Mouse (Mus musculus): ENCODE measurements at regions not wholly inside any gene's neighbourhood (a gene's known extent, or its start where the extent isn't known, plus 50 kb on each side); places are given as distances from the start of the nearest gene placed in this dataset.

DNA sequence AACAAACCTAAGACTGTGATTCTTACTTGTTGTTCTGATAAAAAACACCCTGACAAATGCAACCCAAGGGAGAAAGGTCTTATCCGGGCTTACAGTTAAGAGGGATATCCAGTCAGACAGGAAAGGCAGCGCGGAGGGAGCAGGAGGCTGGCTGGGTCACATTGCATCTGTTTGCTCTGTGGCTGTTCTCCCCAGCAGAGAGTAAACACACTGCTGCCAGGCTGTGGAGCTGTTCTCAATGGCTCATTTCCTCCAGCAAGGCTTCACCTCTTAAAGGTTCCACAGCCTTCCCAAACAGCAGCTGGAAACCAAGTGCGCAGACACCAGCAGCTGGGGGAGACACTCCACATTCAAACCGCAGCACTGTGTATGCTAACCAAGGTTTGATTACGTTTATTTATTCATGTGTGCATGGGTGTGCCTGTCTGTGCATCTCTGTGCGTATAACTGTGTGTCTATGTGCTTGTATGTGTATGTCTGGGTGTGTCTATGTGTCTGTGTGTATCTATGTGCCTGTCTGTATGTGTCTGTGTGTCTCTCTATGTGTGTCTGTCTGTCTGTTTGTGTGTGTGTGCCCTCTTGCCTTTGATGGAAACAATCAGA is 179.2 kb upstream of the Ipo5 start:
- Histone ChIP-seq H3ac (ENCODE audit: control insufficient read depth, insufficient read length) (no peak overlapping the region), H3K4me3 (no peak overlapping the region), H3K79me2 (ENCODE audit: control insufficient read depth, insufficient read depth) (no peaks in the 10 kb centered on the region), H3K36me3 (ENCODE audit: control insufficient read depth, insufficient read depth) (no peaks in the 10 kb centered on the region), H3K27me3 (ENCODE audit: control insufficient read depth, insufficient read depth, insufficient read length) (peaks cover 10% of the 10 kb centered on the region), H3K4me2 (ENCODE audit: low read depth) (no peak overlapping the region)
- TF ChIP-seq TCF12 (IDR thresholded peaks at IDR 0.05; ENCODE audit: insufficient read depth, poor library complexity, severe bottlenecking) = no peak
- no peak for TF ChIP-seq MYOG (IDR thresholded peaks at IDR 0.05; ENCODE audit: control insufficient read depth in 1 of 3, insufficient read depth in 1 of 3, insufficient read length in 2 of 3, low read depth in 2 of 3)
- no peak for TF ChIP-seq POLR2AphosphoS2 (IDR thresholded peaks at IDR 0.05; ENCODE audit: insufficient read length, low read depth)
- TF ChIP-seq CEBPB (IDR thresholded peaks at IDR 0.05; ENCODE audit: insufficient read depth, poor library complexity, severe bottlenecking) = no peak
- no peak for TF ChIP-seq USF1 (IDR thresholded peaks at IDR 0.05; ENCODE audit: low read depth)
- no peak for TF ChIP-seq E2F4 (IDR thresholded peaks at IDR 0.05; ENCODE audit: insufficient read depth)
- TF ChIP-seq MYOD1 (IDR thresholded peaks at IDR 0.05; ENCODE audit: control insufficient read depth in 1 of 3, insufficient read length in 2 of 3, low read depth in 2 of 3) = no peak
- no peak for TF ChIP-seq MAX (IDR thresholded peaks at IDR 0.05; ENCODE audit: low read depth)
- no peak for TF ChIP-seq POLR2A (IDR thresholded peaks at IDR 0.05; ENCODE audit: insufficient read length, low read depth)
- TF ChIP-seq REST (IDR thresholded peaks at IDR 0.05; ENCODE audit: insufficient read depth, insufficient read length) = no peak
- no peak for TF ChIP-seq TCF3 (IDR thresholded peaks at IDR 0.05; ENCODE audit: insufficient read length, low read depth)
- no peak for TF ChIP-seq SRF (IDR thresholded peaks at IDR 0.05; ENCODE audit: control insufficient read depth, insufficient read length, low read depth)

DNA sequence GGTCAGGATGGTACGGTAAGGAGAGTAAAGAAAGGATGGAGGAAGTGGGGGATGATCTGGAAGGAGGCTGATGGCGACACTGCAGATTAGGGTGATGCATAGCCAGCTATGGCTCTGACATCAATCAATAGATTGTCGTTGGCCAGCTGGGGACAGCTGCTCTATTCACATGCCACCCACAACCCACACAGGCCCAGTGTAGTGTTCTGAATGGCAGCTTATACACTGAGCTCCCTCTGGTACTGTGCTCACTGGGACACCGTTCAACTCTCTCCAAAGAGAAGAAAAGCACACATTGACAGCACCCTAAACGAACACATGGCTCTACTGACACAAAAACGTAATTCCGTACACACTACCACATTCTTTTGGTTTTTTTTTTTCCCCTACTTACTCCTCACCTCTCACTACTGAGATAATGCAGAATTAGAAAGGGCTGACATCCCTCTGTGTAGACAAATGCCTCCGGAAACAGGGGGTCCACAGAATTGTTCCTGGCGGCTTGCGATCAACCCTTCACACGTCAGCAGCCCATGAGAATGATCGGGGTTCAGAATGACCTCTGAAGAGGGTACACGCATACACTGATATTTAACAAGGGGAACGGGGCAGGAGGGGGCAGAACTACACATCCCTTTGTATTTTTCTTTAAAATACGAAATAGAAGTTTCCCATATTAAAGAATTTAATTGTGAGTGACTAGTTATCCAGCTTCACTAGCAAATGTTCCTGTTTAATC is 178.5 kb upstream of the Ipo5 start:
- H3K36me3 ChIP-seq (ENCODE audit: control insufficient read depth, insufficient read depth) = no peaks in the 10 kb centered on the region
- no peak overlapping the region for H3K4me2 ChIP-seq (ENCODE audit: low read depth)
- H3K79me2 ChIP-seq (ENCODE audit: control insufficient read depth, insufficient read depth) = no peaks in the 10 kb centered on the region
- H3K27me3 ChIP-seq (ENCODE audit: control insufficient read depth, insufficient read depth, insufficient read length) = peaks cover 10% of the 10 kb centered on the region
- H3K4me3 ChIP-seq = no peak overlapping the region
- no peak for TF ChIP-seq MYOD1 (IDR thresholded peaks at IDR 0.05; ENCODE audit: control insufficient read depth in 1 of 3, insufficient read length in 2 of 3, low read depth in 2 of 3)
- TF ChIP-seq E2F4 (IDR thresholded peaks at IDR 0.05; ENCODE audit: insufficient read depth) = no peak
- no peak for TF ChIP-seq TCF3 (IDR thresholded peaks at IDR 0.05; ENCODE audit: insufficient read length, low read depth)
- no peak for TF ChIP-seq SRF (IDR thresholded peaks at IDR 0.05; ENCODE audit: control insufficient read depth, insufficient read length, low read depth)
- no peak for TF ChIP-seq USF1 (IDR thresholded peaks at IDR 0.05; ENCODE audit: low read depth)
- no peak for TF ChIP-seq MAX (IDR thresholded peaks at IDR 0.05; ENCODE audit: low read depth)
- TF ChIP-seq CEBPB (IDR thresholded peaks at IDR 0.05; ENCODE audit: insufficient read depth, poor library complexity, severe bottlenecking) = no peak
- no peak for TF ChIP-seq POLR2AphosphoS2 (IDR thresholded peaks at IDR 0.05; ENCODE audit: insufficient read length, low read depth)
- no peak for TF ChIP-seq MYOG (IDR thresholded peaks at IDR 0.05; ENCODE audit: control insufficient read depth in 1 of 3, insufficient read depth in 1 of 3, insufficient read length in 2 of 3, low read depth in 2 of 3)
- TF ChIP-seq REST (IDR thresholded peaks at IDR 0.05; ENCODE audit: insufficient read depth, insufficient read length) = no peak
- no peak for TF ChIP-seq TCF12 (IDR thresholded peaks at IDR 0.05; ENCODE audit: insufficient read depth, poor library complexity, severe bottlenecking)
- TF ChIP-seq POLR2A (IDR thresholded peaks at IDR 0.05; ENCODE audit: insufficient read length, low read depth) = no peak
- no peak overlapping the region for H3ac ChIP-seq (ENCODE audit: control insufficient read depth, insufficient read length)

DNA sequence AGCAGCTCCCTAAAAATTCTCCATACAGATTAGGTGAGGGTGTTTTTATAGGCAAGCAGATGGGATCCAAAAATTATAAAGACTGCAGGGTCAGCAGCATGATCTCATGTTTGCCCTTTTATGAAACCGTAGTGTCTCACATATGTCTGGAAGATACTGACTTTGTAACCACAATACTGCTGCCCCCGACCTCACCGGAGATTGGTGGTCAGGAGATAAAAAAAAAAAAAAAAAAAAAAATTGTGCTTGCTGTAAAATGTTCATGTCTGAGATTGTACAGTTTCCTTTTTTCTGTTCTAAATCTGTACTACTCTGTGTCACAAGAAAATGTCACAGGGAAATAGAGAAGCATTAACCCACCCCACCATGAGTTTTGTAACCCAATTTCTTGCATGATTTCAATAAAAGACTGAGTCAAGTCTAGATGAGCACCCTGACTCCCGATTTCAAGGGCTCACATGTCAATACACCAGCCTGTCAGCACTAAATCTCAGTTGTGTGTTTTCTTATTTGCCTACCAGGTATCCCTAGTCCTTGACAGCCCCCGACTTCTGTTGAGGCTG is 169.5 kb upstream of the Ipo5 start:
- H3K27me3 ChIP-seq (ENCODE audit: control insufficient read depth, insufficient read depth, insufficient read length) = no peaks in the 10 kb centered on the region
- no peak overlapping the region for H3K4me2 ChIP-seq (ENCODE audit: low read depth)
- no peak for TF ChIP-seq MYOG (IDR thresholded peaks at IDR 0.05; ENCODE audit: control insufficient read depth in 1 of 3, insufficient read depth in 1 of 3, insufficient read length in 2 of 3, low read depth in 2 of 3)
- no peak for TF ChIP-seq SRF (IDR thresholded peaks at IDR 0.05; ENCODE audit: control insufficient read depth, insufficient read length, low read depth)
- no peak for TF ChIP-seq CEBPB (IDR thresholded peaks at IDR 0.05; ENCODE audit: insufficient read depth, poor library complexity, severe bottlenecking)
- no peak for TF ChIP-seq POLR2AphosphoS2 (IDR thresholded peaks at IDR 0.05; ENCODE audit: insufficient read length, low read depth)
- TF ChIP-seq TCF12 (IDR thresholded peaks at IDR 0.05; ENCODE audit: insufficient read depth, poor library complexity, severe bottlenecking) = no peak
- no peak for TF ChIP-seq TCF3 (IDR thresholded peaks at IDR 0.05; ENCODE audit: insufficient read length, low read depth)
- no peak for TF ChIP-seq MYOD1 (IDR thresholded peaks at IDR 0.05; ENCODE audit: control insufficient read depth in 1 of 3, insufficient read length in 2 of 3, low read depth in 2 of 3)
- no peak for TF ChIP-seq POLR2A (IDR thresholded peaks at IDR 0.05; ENCODE audit: insufficient read length, low read depth)
- TF ChIP-seq REST (IDR thresholded peaks at IDR 0.05; ENCODE audit: insufficient read depth, insufficient read length) = no peak
- TF ChIP-seq E2F4 (IDR thresholded peaks at IDR 0.05; ENCODE audit: insufficient read depth) = no peak
- TF ChIP-seq MAX (IDR thresholded peaks at IDR 0.05; ENCODE audit: low read depth) = no peak
- no peak for TF ChIP-seq USF1 (IDR thresholded peaks at IDR 0.05; ENCODE audit: low read depth)
- no peak overlapping the region for H3K4me3 ChIP-seq
- no peaks in the 10 kb centered on the region for H3K79me2 ChIP-seq (ENCODE audit: control insufficient read depth, insufficient read depth)
- no peak overlapping the region for H3ac ChIP-seq (ENCODE audit: control insufficient read depth, insufficient read length)
- H3K36me3 ChIP-seq (ENCODE audit: control insufficient read depth, insufficient read depth) = no peaks in the 10 kb centered on the region

DNA sequence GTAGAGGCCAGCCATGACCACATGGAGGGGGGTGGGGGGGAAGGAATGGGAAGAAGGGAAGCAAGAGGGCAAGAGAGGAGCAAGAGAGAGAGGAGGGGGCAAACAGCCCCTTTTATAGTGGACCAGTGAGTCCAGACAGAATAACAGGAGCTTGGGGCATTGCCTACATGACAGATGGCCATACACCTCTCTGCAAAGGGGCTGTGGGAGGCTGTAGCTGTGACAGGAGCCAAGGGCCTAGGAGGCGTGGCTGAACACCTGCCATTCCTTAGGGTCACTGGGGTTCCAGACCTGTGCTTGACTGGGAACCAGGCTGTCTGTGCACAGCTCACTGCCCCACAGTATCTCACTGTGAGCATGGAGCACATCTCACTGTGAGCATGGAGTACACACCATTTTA is 157.0 kb upstream of the Ipo5 start:
- Histone ChIP-seq H3K4me3 (no peak overlapping the region), H3K79me2 (ENCODE audit: control insufficient read depth, insufficient read depth) (no peaks in the 10 kb centered on the region), H3K4me2 (ENCODE audit: low read depth) (no peak overlapping the region), H3K27me3 (ENCODE audit: control insufficient read depth, insufficient read depth, insufficient read length) (peaks cover 7% of the 10 kb centered on the region), H3ac (ENCODE audit: control insufficient read depth, insufficient read length) (no peak overlapping the region), H3K36me3 (ENCODE audit: control insufficient read depth, insufficient read depth) (no peaks in the 10 kb centered on the region)
- TF ChIP-seq MYOG (IDR thresholded peaks at IDR 0.05; ENCODE audit: control insufficient read depth in 1 of 3, insufficient read depth in 1 of 3, insufficient read length in 2 of 3, low read depth in 2 of 3) = no peak
- no peak for TF ChIP-seq CEBPB (IDR thresholded peaks at IDR 0.05; ENCODE audit: insufficient read depth, poor library complexity, severe bottlenecking)
- no peak for TF ChIP-seq USF1 (IDR thresholded peaks at IDR 0.05; ENCODE audit: low read depth)
- TF ChIP-seq TCF12 (IDR thresholded peaks at IDR 0.05; ENCODE audit: insufficient read depth, poor library complexity, severe bottlenecking) = no peak
- no peak for TF ChIP-seq SRF (IDR thresholded peaks at IDR 0.05; ENCODE audit: control insufficient read depth, insufficient read length, low read depth)
- no peak for TF ChIP-seq MYOD1 (IDR thresholded peaks at IDR 0.05; ENCODE audit: control insufficient read depth in 1 of 3, insufficient read length in 2 of 3, low read depth in 2 of 3)
- no peak for TF ChIP-seq POLR2A (IDR thresholded peaks at IDR 0.05; ENCODE audit: insufficient read length, low read depth)
- no peak for TF ChIP-seq POLR2AphosphoS2 (IDR thresholded peaks at IDR 0.05; ENCODE audit: insufficient read length, low read depth)
- TF ChIP-seq MAX (IDR thresholded peaks at IDR 0.05; ENCODE audit: low read depth) = no peak
- no peak for TF ChIP-seq TCF3 (IDR thresholded peaks at IDR 0.05; ENCODE audit: insufficient read length, low read depth)
- TF ChIP-seq E2F4 (IDR thresholded peaks at IDR 0.05; ENCODE audit: insufficient read depth) = no peak
- TF ChIP-seq REST (IDR thresholded peaks at IDR 0.05; ENCODE audit: insufficient read depth, insufficient read length) = no peak
